Mouse (Mus musculus): ENCODE data around the gene Olfr417.
"Not testable (repeated sequence)": the region's sequence is repeated elsewhere in the genome, so short reads cannot be mapped to it uniquely, and the experiment has no call there.

The Olfr417 gene

GRCm38 (mm10) chr1:174364882-174365451, at the start of gene Olfr417:
Olfr417 (plus strand) TSS chr1:174365122.
- DNase-seq, result no peak

- DNase-seq, result no peak
Measured at GRCm38 (mm10) chr1:174317308-174317707, 47.6 kb upstream of the Olfr417 start.

GRCm38 (mm10) chr1:174330218-174330617, 34.7 kb upstream of the Olfr417 start, which contains the start of gene Mptx1:
Mptx1 (plus strand) TSS chr1:174330518.
- DNase-seq, result no peak

GRCm38 (mm10) chr1:174353636-174354035, 11.3 kb upstream of the Olfr417 start:
- not testable (repeated sequence) for DNase-seq

- no peak for DNase-seq
Measured at GRCm38 (mm10) chr1:174354640-174355039, 10.3 kb upstream of the Olfr417 start.

GRCm38 (mm10) chr1:174373799-174374198, 8.9 kb downstream of the Olfr417 start:
- DNase-seq, result no peak

GRCm38 (mm10) chr1:174390746-174391145, 25.8 kb downstream of the Olfr417 start, which contains the start of gene Olfr248:
Olfr248 (plus strand) TSS chr1:174391046.
- no peak for DNase-seq

- DNase-seq, result no peak
Measured at GRCm38 (mm10) chr1:174422959-174423358, 58.0 kb downstream of the Olfr417 start.

GRCm38 (mm10) chr1:174423764-174424163, 58.8 kb downstream of the Olfr417 start, which contains the start of gene Olfr414:
Olfr414 (plus strand) TSS chr1:174424064.
- no peak for DNase-seq

All from cerebellum, postnatal 14 days (tissue).